ENCODE assay signal across 22 mouse cellular contexts in the genomic region with DNA sequence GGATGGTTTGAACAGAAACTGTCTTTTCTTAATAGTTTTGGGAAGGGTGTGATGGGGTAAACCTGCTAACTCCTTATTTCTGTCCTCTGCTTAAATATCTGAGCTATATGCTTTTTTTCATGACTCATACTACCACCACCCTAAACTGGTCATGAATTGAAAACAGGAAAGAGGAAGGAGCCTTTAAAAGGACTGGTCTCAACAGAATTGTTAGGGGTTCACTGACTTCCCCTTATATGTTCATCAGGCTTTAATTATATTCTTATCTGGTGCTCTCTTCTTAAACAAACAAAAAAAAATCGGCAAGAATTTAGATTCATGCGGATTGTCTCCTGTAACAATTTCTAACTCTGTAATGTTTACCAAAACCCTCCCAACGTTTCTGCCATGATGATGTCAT. TPM values are rescaled to one million over a fixed set of nuclear protein-coding genes. Genes with fewer than 3 reads are reported as not detected.
DNase-seq lines count a peak whose midpoint lies in the region; ATAC-seq and TF ChIP-seq lines count a peak whose summit lies in the region.
"Had no signal": no experiment of that assay in that cellular context is flagged by ENCODE, and none has a peak within 500 bp of the region (broad histone marks: within the 10 kb centered on the region; RNA-seq: fewer than 3 reads in every experiment).

No protein-coding gene starts in this region.

- H3K4me2 ChIP-seq in liver, embryonic 11.5 days, result no peak overlapping the region
- H3K4me2 ChIP-seq: embryonic facial prominence, embryonic 13.5 days; forebrain, embryonic 13.5 days; heart, embryonic 13.5 days; hindbrain, embryonic 12.5 days had no signal

- TF ChIP-seq CTCF in layer of hippocampus, adult 2 months (conservative IDR thresholded peaks at IDR 0.05), result no peak

- no peaks in the 10 kb centered on the region for H3K27me3 ChIP-seq in liver, embryonic 11.5 days (replicated peaks; ENCODE audit: control insufficient read depth, insufficient read depth, low read length)
- H3K27me3 ChIP-seq: CH12.LX; embryonic facial prominence, embryonic 13.5 days; forebrain, embryonic 13.5 days; heart, embryonic 13.5 days; hindbrain, embryonic 12.5 days had no signal

- no peak for DNase-seq in layer of hippocampus, adult 2 months (ENCODE audit: low spot score in 2 of 2)
- no peak for DNase-seq in layer of hippocampus, adult 9-11 months
- no peak for DNase-seq in right cerebral cortex, postnatal 4 days
- no peak for DNase-seq in liver, embryonic 11.5 days (ENCODE audit: low spot score)
- DNase-seq: adrenal gland, postnatal 10 days; cerebellum, adult 11-12 months; cerebellum, adult 9-10 months; cerebellum, postnatal 25 days; forebrain, postnatal 0 days; gastrocnemius, adult 2 months; gastrocnemius, postnatal 25 days; heart, adult 11 months; heart, postnatal 36 days had no signal

- H3K4me3 ChIP-seq in layer of hippocampus, adult 2 months, result no peak overlapping the region
- no peak overlapping the region for H3K4me3 ChIP-seq in liver, embryonic 11.5 days (ENCODE audit: low read depth, low read length)
- H3K4me3 ChIP-seq: embryonic facial prominence, embryonic 13.5 days; forebrain, embryonic 13.5 days; gastrocnemius, adult 2 months; heart, embryonic 13.5 days; hindbrain, embryonic 12.5 days had no signal

- H3K4me1 ChIP-seq in liver, embryonic 11.5 days (replicated peaks; ENCODE audit: control insufficient read depth, insufficient read depth, low read length), result no peaks in the 10 kb centered on the region
- H3K4me1 ChIP-seq: embryonic facial prominence, embryonic 13.5 days; forebrain, embryonic 13.5 days; heart, embryonic 13.5 days; hindbrain, embryonic 12.5 days had no signal

- peak overlapping the region; percentile 68; the same call in 1 of the 2 replicates for H3K27ac ChIP-seq in layer of hippocampus, adult 2 months
- H3K27ac ChIP-seq in liver, embryonic 11.5 days (ENCODE audit: low read depth, low read length), result no peak overlapping the region
- H3K27ac ChIP-seq: embryonic facial prominence, embryonic 13.5 days; forebrain, embryonic 13.5 days; gastrocnemius, adult 2 months; heart, embryonic 13.5 days; hindbrain, embryonic 12.5 days; hindbrain, postnatal 0 days had no signal

- H3K36me3 ChIP-seq in liver, embryonic 11.5 days (ENCODE audit: control insufficient read depth, insufficient read depth, low read length), result no peaks in the 10 kb centered on the region
- H3K36me3 ChIP-seq: embryonic facial prominence, embryonic 13.5 days; heart, embryonic 13.5 days; hindbrain, embryonic 12.5 days had no signal

- no peaks in the 10 kb centered on the region for H3K9me3 ChIP-seq in liver, embryonic 11.5 days (ENCODE audit: control insufficient read depth, low read length)
- H3K9me3 ChIP-seq: embryonic facial prominence, embryonic 13.5 days; forebrain, embryonic 13.5 days; hindbrain, embryonic 12.5 days had no signal

- peak; percentile 96 for ATAC-seq in common myeloid progenitor, adult 5-6 weeks (replicated peaks; ENCODE audit: low read depth, poor library complexity, severe bottlenecking)
- ATAC-seq in megakaryocyte, adult 5-6 weeks (ENCODE audit: poor library complexity, severe bottlenecking), result peak; percentile 98
- no peak for ATAC-seq in liver, embryonic 11.5 days (replicated peaks; ENCODE audit: low FRiP score)
- ATAC-seq in erythroblast, adult 5-6 weeks (replicated peaks; ENCODE audit: low FRiP score, poor library complexity, severe bottlenecking), result no peak
- ATAC-seq: forebrain, embryonic 13.5 days; forebrain, postnatal 0 days; hindbrain, postnatal 0 days had no signal

- no peak overlapping the region for H3K9ac ChIP-seq in liver, embryonic 11.5 days (ENCODE audit: low read depth, low read length)
- H3K9ac ChIP-seq: embryonic facial prominence, embryonic 13.5 days; forebrain, embryonic 13.5 days; forebrain, postnatal 0 days; heart, embryonic 13.5 days; hindbrain, embryonic 12.5 days had no signal

- 60% methylated on average over 3 of the region's 3 CpGs for WGBS in liver, embryonic 11.5 days

RNA-seq across cellular contexts. Expression of a gene that starts 17.9 kb away (rescaled TPM):
- 100 to 1,000 TPM in 1 of 2 experiments, 10 to 100 TPM in 1; 83.6 to 100 TPM for total RNA-seq in layer of hippocampus, adult 2 months (2021)
- 0.87 and 1.6 TPM in 2 replicates for total RNA-seq in common myeloid progenitor, adult 5-6 weeks (2017)
- 43.0 and 54.7 TPM in 2 replicates for total RNA-seq in megakaryocyte, adult 5-6 weeks (2015)
- 53.3 and 56.1 TPM in 2 replicates for total RNA-seq in megakaryocyte, adult 5-6 weeks (2017)
- polyA plus RNA-seq in liver, embryonic 11.5 days (2014; fragmentation: Nextera tagmentation; extraction: Ambion mirVana), result 9.2 and 11.4 TPM in 2 replicates
- 1.5 and 19.0 TPM in 2 replicates for total RNA-seq in erythroblast, adult 5-6 weeks (2015; ENCODE audit: low replicate concordance)
- total RNA-seq in erythroblast, adult 5-6 weeks (2017; ENCODE audit: low replicate concordance), result 1.6 and 2.4 TPM in 2 replicates
- total RNA-seq: CH12.LX had no signal

Comparison
In these comparisons a context has a peak if more than half of its experiments do, and no peak if none do; other contexts are left out.
1. ATAC-seq: peak in common myeloid progenitor, adult 5-6 weeks (single experiment) and megakaryocyte, adult 5-6 weeks (single experiment); none in liver, embryonic 11.5 days (single experiment) and erythroblast, adult 5-6 weeks (single experiment).